Mouse (Mus musculus) 416B (cell line): ENCODE data around the gene Mrrf.

Experiments
- DNase-seq: peaks from one replicate; pipeline ENCODE4 v3.0.0; 2011; ENCODE audit warnings: low read depth

Gene Mrrf

GRCm38 (mm10) chr2:36200813-36201212, 64.6 kb downstream of the Mrrf start:
- no peak for DNase-seq

- peak; percentile 53 for DNase-seq
These were observed 65.8 kb downstream of the Mrrf start for GRCm38 (mm10) chr2:36201756-36202610.

DNA sequence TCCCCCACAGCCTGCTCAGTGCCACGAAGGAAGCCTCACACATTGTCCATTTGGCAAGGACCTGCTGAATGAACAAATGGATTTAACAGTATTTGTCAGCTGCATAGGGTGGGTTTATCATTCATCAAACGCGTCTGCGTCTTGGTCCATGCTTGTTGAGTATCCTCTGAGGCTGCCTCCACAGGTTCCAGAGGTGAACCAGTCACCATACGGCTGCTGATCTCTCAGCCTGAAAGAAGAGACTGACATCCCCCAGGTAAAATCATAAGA, 66.4 kb downstream of the Mrrf start:
- DNase-seq, result no peak

GRCm38 (mm10) chr2:36203011-36203825, 67.0 kb downstream of the Mrrf start:
- DNase-seq, result peak; percentile 48

- DNase-seq, result no peak
These were observed 68.4 kb downstream of the Mrrf start for GRCm38 (mm10) chr2:36204595-36204994.

DNA sequence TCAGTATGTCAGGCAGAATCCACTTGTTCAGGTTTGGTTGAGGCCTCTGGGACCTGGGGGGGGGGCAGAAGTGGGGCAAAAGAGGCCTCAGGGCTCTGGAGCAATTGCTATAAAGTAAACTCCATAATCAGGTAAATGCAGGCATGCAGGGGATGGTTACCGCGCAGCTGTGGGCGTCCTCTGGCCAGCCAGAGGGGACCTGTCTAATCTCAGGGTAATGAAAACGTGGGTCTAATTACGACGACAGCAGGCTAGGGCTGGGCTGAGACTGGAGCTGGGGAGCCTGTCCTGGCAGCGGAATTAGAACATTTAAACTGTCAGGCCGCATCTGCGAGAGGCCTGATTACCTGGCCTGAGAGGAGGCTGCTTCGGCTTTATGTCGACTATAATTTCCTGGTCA, 70.9 kb downstream of the Mrrf start:
- no peak for DNase-seq

DNA sequence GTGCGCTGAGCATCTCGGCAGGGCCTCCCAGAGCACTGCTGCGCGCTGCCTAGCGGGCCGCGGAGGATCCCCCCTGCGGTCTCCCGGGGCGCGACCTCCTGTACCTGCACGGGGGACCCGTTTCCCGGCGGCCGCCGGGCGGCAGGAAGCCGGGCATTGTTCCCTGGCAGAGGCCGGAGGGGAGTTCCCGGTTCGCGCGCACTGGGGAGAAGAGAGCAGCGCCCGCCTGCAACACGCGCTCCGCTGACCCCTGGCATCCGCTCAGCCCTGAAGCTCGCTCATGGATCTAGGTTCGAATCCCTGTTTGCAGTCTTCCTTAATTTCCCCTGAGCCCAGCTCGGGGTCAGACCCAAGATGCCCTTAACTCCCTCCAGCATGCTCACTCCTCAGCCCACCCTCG, 74.6 kb downstream of the Mrrf start:
- no peak for DNase-seq

DNA sequence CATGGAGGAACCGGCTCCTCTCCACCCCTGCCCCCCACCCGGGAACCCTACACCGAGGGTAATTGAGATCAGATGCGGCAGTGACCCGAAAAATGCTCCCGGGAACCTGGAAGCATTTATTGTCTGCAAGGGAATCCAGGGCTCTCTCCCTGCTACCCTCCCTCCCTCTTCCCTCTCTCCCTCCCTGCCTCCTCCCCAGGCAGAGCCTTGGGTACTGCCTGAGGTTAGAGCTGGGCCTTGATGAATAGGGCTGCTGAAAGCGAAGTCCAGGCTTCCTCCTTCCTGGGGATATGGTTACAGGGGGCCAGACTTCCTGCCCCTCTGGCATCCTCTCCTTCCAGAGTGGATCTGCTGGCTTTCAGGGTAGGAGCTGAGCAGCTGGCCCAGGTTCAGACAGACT, 75.6 kb downstream of the Mrrf start:
- DNase-seq, result no peak

GRCm38 (mm10) chr2:36213108-36213507, 76.9 kb downstream of the Mrrf start:
- DNase-seq, result peak; percentile 74

DNA sequence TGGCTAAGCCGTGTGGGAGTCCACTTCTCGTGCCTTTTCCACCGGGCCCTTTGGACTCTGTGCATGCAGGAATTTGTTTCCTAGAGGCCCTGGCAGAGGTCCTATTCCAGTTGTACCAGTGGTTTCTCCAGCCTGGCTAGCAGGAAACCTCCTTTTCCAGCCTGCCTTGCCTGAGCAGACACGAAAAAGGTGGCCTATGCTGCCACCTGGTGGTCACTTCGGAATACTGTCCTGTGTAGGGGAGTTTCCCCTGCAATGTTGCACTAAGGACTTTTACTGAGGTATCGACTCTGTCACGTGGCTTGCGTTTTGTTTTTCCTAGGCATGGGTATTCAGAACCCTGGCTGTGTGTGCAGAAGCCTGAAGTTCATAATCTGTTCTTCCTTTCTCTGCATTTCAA, 77.8 kb downstream of the Mrrf start:
- peak; percentile 91 for DNase-seq

GRCm38 (mm10) chr2:36214425-36214824, 78.2 kb downstream of the Mrrf start:
- peak; percentile 87 for DNase-seq

GRCm38 (mm10) chr2:36215203-36215739, 79.1 kb downstream of the Mrrf start:
- peak; percentile 90 for DNase-seq

- peak; percentile 88 for DNase-seq
These were observed 80.4 kb downstream of the Mrrf start for GRCm38 (mm10) chr2:36216546-36216945.

- DNase-seq, result peak; percentile 75
These were observed 80.9 kb downstream of the Mrrf start for GRCm38 (mm10) chr2:36216953-36217573.

- peak; percentile 56 for DNase-seq
These were observed 81.6 kb downstream of the Mrrf start for GRCm38 (mm10) chr2:36217692-36218233.

DNA sequence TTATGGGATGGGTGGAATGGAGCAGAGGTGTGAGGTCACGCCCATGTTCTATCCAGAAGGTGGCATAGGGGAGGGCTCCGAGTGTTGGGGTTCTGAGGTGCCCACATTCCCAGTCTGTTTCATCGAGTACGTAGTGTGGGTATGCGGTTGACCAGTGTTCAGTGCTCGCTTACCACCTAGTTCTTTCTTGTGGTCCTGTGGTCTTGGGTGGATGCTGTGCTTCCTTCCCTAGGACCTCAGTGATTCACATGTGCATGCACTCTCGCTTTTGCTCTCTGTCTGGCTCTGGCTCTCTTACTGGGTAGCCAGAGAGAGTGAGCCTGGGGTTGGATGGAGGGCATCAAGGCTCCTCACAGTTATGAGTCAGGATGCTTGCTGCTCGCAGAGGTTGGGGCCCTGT, 83.9 kb downstream of the Mrrf start:
- DNase-seq, result peak; percentile 33

GRCm38 (mm10) chr2:36220891-36221290, 84.7 kb downstream of the Mrrf start:
- DNase-seq, result no peak

DNA sequence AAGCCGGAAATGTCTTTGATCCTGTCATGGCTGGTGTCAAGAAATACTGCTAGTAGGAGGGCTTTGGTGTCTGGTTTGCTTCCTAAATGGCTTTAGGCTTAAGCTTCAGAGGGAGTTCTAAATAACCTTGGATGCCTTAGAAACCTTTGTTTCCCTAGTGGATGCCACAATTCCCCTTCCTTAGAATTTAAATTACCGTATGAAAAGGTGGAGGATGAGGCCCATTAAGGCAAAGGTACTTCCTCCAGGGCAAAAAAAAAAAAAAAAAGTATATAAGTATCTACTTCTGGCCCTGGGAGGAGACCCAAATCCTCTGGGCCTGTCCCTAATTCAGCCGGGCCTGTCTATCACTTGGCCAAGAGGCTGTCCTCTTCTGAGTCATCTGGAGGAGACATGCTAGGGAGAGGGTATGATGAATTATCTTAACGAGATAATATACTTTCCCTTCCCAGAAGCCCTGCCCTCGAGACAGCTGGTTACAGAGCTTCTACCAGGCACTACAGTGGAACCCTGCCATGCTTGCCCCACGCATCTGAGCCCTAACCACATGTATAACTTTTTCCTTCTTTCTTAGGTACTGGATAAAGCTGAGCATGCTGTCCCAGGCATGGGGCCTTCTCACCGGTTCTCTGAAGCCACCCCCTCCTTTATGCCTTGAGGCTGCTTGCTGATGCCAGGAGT, 86.1 kb downstream of the Mrrf start:
- no peak for DNase-seq

GRCm38 (mm10) chr2:36223436-36223835, 87.2 kb downstream of the Mrrf start:
- no peak for DNase-seq

DNA sequence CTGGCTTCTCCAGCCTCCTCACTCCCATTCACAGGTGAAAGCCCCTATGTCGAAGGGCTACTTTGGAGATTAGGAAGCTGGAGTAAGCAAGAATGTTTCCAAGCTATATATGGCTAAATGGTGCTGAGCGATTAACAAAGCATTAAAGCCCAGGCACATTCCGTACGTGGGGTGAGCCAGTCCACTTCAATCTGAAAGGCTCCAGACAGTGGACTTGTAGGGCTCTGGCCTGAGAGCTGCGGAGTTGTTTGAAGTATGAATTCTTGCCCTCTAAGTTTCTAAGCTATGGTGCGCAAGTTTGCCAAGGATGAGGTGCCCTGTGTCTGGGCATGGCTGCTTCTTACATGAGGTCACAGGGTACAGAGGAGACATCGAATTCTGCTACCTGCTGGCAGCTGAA, 88.0 kb downstream of the Mrrf start:
- no peak for DNase-seq

GRCm38 (mm10) chr2:36224599-36224998, 88.4 kb downstream of the Mrrf start:
- peak; percentile 46 for DNase-seq

- peak; percentile 96 for DNase-seq
These were observed 94.2 kb downstream of the Mrrf start, which contains the start of gene Ptgs1 for GRCm38 (mm10) chr2:36230366-36230765. Gene Ptgs1, plus strand, starts transcription at chr2:36230426.
